Mouse (Mus musculus) ES-E14 (cell line): ENCODE results near the gene Tbl1xr1. TPM values are rescaled to one million over a fixed set of nuclear protein-coding genes. Genes with fewer than 3 reads are reported as not detected.

Source experiments
- DNase-seq: peaks from one replicate; pipeline ENCODE4 v3.0.0-alpha.2; 2013; ENCODE audit warnings: low read depth, low spot score
- H3K27ac ChIP-seq: 2 replicates; pipeline ENCODE4 v1.5.1; 2012; ENCODE audit warnings: low read depth, mild to moderate bottlenecking, low read length, moderate library complexity, mixed read lengths; ENCODE audit not compliant: poor library complexity, insufficient read depth, severe bottlenecking
- H3K36me3 ChIP-seq: 2 replicates; pipeline ENCODE4 v1.6.1; 2012; ENCODE audit warnings: mild to moderate bottlenecking, low read length, moderate library complexity, mixed read lengths; ENCODE audit not compliant: control insufficient read depth, poor library complexity, insufficient read depth, severe bottlenecking
- H3K4me1 ChIP-seq, 2 experiments: fragments of 150-350 bp in 1 of 2; sonication (generic) in 1 of 2; 2 replicates each; pipeline ENCODE4 v1.6.1; 2012; ENCODE audit warnings: low read length in 2 of 2, mild to moderate bottlenecking in 1 of 2, mixed read lengths in 1 of 2; ENCODE audit not compliant: control insufficient read depth in 2 of 2, insufficient read depth in 2 of 2, poor library complexity in 1 of 2
- H3K4me3 ChIP-seq, 2 experiments: fragments of 150-350 bp in 1 of 2; sonication (generic) in 1 of 2; 2 replicates each; pipeline ENCODE4 v1.5.1; 2012; ENCODE audit warnings: low read length in 2 of 2, low read depth in 1 of 2, mild to moderate bottlenecking in 1 of 2, mixed read lengths in 1 of 2; ENCODE audit not compliant: insufficient read depth in 1 of 2, poor library complexity in 1 of 2, severe bottlenecking in 1 of 2
- H3K9ac ChIP-seq: 2 replicates; pipeline ENCODE4 v1.6.1; 2012; ENCODE audit warnings: low read depth, mild to moderate bottlenecking, low read length, mixed read lengths; ENCODE audit not compliant: poor library complexity, insufficient read depth, severe bottlenecking
- H3K9me3 ChIP-seq: fragments of 150-350 bp; sonication (generic); 2 replicates; pipeline ENCODE4 v1.6.1; 2012; ENCODE audit warnings: low read depth, mild to moderate bottlenecking, low read length; ENCODE audit not compliant: control insufficient read depth, insufficient read depth
- CHD2 ChIP-seq: IDR thresholded peaks from 2 replicates; pipeline ENCODE4 v1.6.1; 2014; ENCODE audit warnings: mild to moderate bottlenecking, low read depth, low read length, inconsistent platforms
- HCFC1 ChIP-seq: IDR thresholded peaks from 2 replicates; pipeline ENCODE4 v1.6.1; 2012; ENCODE audit warnings: low read length, inconsistent platforms, borderline replicate concordance; ENCODE audit not compliant: insufficient read depth
- MAFK ChIP-seq: IDR thresholded peaks from 2 replicates; pipeline ENCODE4 v1.6.1; 2014; ENCODE audit warnings: mild to moderate bottlenecking, low read depth, low read length, inconsistent platforms; ENCODE audit not compliant: insufficient read depth
- ZC3H11A ChIP-seq: IDR thresholded peaks from 2 replicates; pipeline ENCODE4 v1.6.1; 2012; ENCODE audit warnings: low read depth, mild to moderate bottlenecking, inconsistent platforms, low read length, borderline replicate concordance
- ZNF384 ChIP-seq: IDR thresholded peaks from 2 replicates; pipeline ENCODE4 v1.6.1; 2012; ENCODE audit warnings: low read depth, low read length, inconsistent platforms
- in situ Hi-C, 2 experiments: fragments of 600-800 bp; cut with MboI; formaldehyde crosslinking; loops; one replicate each; pipeline ENCODE4 v1.15.1; 2025; ENCODE audit warnings: low sequenced_read_pairs in 2 of 2, inconsistent platforms in 1 of 2; ENCODE audit not compliant: unreplicated experiment in 2 of 2
- total RNA-seq: library from RNA; depleted of rRNA; stranded (reverse); fragments of 300-350 nt; gene quantifications from 2 replicates; pipeline ENCODE4 v1.2.3, GENCODE M21; 2012

The Tbl1xr1 gene
- total RNA-seq, 1 experiment: 64.6 TPM

- Histone ChIP-seq H3K4me1 (peaks cover 6 to 12% of the 10 kb centered on the region in 2 experiments), H3K36me3 (peaks cover 7% of the 10 kb centered on the region; the same call in 1 of the 2 replicates), H3K27ac (no peak overlapping the region), H3K4me3 (no peak overlapping the region), H3K9me3 (no peaks in the 10 kb centered on the region; the same call in 1 of the 2 replicates), H3K9ac (no peak overlapping the region)
- in situ Hi-C loops: no loop called here
- TF ChIP-seq ZNF384 (no peak), MAFK (no peak), CHD2 (no peak)
- DNase-seq: no peak
Observed at GRCm38 (mm10) chr3:22115678-22116077, 39.2 kb downstream of the Tbl1xr1 start.

GRCm38 (mm10) chr3:22116188-22116587 is 39.7 kb downstream of the Tbl1xr1 start:
- Histone ChIP-seq H3K4me3 (no peak overlapping the region), H3K27ac (no peak overlapping the region), H3K9ac (no peak overlapping the region), H3K36me3 (peaks cover 7% of the 10 kb centered on the region; the same call in 1 of the 2 replicates), H3K9me3 (no peaks in the 10 kb centered on the region; the same call in 1 of the 2 replicates), H3K4me1 (peaks cover 9 to 16% of the 10 kb centered on the region in 2 experiments)
- DNase-seq: no peak
- TF ChIP-seq CHD2 (no peak), MAFK (no peak), HCFC1 (no peak), ZC3H11A (no peak), ZNF384 (no peak)
- in situ Hi-C loops: no loop called here

GRCm38 (mm10) chr3:22121741-22122140 is 45.3 kb downstream of the Tbl1xr1 start:
- DNase-seq: peak; percentile 80
- Histone ChIP-seq H3K4me1 (peaks cover 25 to 33% of the 10 kb centered on the region in 2 experiments), H3K4me3 (peak overlapping the region; percentile 20), H3K9me3 (no peaks in the 10 kb centered on the region; the same call in 1 of the 2 replicates), H3K36me3 (peaks cover 4% of the 10 kb centered on the region; the same call in 1 of the 2 replicates), H3K9ac (peak overlapping the region; percentile 30; the same call in 1 of the 2 replicates), H3K27ac (peak overlapping the region; percentile 92)
- peak; percentile 48 for TF ChIP-seq CHD2
- TF ChIP-seq ZNF384: 0 out of 2 replicates have a peak, but pooled peaks have one; percentile 39
- TF ChIP-seq MAFK: no peak
- in situ Hi-C loops: no loop called here

GRCm38 (mm10) chr3:22123145-22123544 is 46.7 kb downstream of the Tbl1xr1 start:
- H3K4me1 ChIP-seq: peaks cover 25 to 33% of the 10 kb centered on the region in 2 experiments
- H3K36me3 ChIP-seq: peaks cover 4% of the 10 kb centered on the region; the same call in 1 of the 2 replicates
- in situ Hi-C loops: no loop called here
- H3K27ac ChIP-seq: no peak overlapping the region
- no peak for TF ChIP-seq MAFK
- no peak for TF ChIP-seq CHD2
- TF ChIP-seq ZC3H11A: no peak
- no peak for TF ChIP-seq HCFC1
- no peak for TF ChIP-seq ZNF384
- H3K9me3 ChIP-seq: no peaks in the 10 kb centered on the region; the same call in 1 of the 2 replicates
- DNase-seq: no peak
- H3K9ac ChIP-seq: no peak overlapping the region
- H3K4me3 ChIP-seq: no peak overlapping the region

GRCm38 (mm10) chr3:22126251-22126826 is 49.9 kb downstream of the Tbl1xr1 start:
- Histone ChIP-seq H3K4me3 (no peak overlapping the region), H3K27ac (no peak overlapping the region), H3K36me3 (no peaks in the 10 kb centered on the region), H3K9me3 (no peaks in the 10 kb centered on the region), H3K9ac (no peak overlapping the region), H3K4me1 (peaks cover 17 to 21% of the 10 kb centered on the region in 2 experiments)
- TF ChIP-seq ZNF384 (no peak), ZC3H11A (no peak), HCFC1 (no peak), CHD2 (no peak), MAFK (no peak)
- DNase-seq: no peak
- in situ Hi-C loops: no loop called here
